Mouse (Mus musculus) G1E-ER4 (cell line): ENCODE results near the gene Tln2. TPM values are rescaled to one million over a fixed set of nuclear protein-coding genes. Genes with fewer than 3 reads are reported as not detected.

Experiments
- GATA1 ChIP-seq: IDR thresholded peaks from one replicate; pipeline ENCODE4 v1.8.0; 2012; ENCODE audit warnings: low read length, inconsistent platforms
- polyA plus RNA-seq: library from polyadenylated mRNA; stranded (reverse); fragments of >175 nt; gene quantifications from 2 replicates; pipeline ENCODE4 v1.2.3, GENCODE M21; 2012

Gene Tln2
- polyA plus RNA-seq, 1 experiment, result 2.2 TPM

- TF ChIP-seq GATA1, result no peak
Measured at GRCm38 (mm10) chr9:67501801-67502200, 57.7 kb downstream of the Tln2 start.

- no peak for TF ChIP-seq GATA1
Measured at GRCm38 (mm10) chr9:67496368-67496767, 63.1 kb downstream of the Tln2 start.

DNA sequence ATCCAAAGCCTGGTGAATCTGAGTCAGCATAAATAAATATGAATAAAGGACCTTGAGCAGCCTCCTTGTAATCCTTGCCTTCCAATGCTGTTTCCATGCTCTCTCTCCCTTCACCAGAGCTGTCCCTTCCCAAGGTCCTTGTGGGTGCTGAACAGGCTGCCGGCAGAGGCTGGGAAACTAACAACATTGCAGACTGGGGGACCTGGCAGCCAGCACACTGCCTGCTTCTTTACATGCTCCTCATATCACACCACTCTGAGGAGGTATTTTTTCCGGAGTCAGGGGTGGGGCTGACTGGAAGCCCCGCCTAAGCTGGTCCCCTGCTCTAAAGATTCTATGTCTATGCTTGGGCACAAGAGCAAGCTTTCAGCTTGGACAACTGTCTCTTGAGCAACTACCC is 64.2 kb downstream of the Tln2 start:
- no peak for TF ChIP-seq GATA1

DNA sequence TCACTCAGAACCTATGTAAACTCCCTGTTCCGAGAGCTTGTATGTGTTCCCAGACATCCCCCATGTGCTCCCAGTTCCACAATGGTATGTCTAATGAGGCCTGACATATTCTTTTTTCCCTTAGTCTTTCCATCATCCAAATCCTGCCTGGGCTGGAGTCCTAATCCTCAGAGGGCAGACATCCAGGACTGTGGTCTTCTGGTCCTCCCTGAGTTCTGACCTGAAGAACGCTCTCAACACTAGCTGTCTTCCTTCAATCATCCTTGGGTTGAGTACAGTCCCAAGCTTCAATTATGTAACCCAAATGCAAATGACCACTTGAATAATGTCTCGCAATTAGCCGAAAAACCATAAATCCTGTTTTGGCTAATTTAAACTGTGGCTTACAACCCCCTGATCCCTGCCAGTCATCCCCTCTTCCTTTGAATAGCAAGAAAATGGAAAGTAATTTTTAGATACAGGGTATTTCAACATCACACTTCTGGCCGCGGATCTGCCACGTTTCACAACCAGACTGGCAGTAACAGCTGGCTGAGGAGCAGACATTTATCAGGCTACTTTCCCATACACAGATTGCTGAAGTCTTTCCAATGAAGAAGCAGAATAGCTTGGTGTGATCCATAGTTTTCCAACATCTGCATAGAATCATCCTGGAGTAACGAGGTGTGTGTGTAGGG is 65.5 kb downstream of the Tln2 start:
- TF ChIP-seq GATA1, result no peak

DNA sequence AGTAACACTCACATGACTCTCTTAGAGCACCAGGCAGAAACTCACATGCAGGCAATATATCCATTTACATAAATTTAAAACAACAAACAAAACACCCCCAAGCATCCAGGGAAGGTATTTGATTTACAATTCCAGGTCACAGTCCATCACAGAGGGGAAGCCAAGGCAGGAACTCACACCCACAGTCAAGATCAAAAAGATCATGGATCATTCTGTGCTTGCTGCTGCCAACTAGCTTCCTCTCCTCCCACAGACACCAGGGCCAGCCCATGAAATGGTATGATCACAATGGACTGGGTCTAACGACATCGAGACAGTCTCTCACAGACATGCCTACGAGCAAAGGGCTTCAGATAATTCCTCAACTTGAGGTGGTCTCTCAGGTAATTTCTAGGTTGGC is 70.1 kb downstream of the Tln2 start:
- TF ChIP-seq GATA1, result no peak

GRCm38 (mm10) chr9:67486621-67487020 is 72.9 kb downstream of the Tln2 start:
- no peak for TF ChIP-seq GATA1

DNA sequence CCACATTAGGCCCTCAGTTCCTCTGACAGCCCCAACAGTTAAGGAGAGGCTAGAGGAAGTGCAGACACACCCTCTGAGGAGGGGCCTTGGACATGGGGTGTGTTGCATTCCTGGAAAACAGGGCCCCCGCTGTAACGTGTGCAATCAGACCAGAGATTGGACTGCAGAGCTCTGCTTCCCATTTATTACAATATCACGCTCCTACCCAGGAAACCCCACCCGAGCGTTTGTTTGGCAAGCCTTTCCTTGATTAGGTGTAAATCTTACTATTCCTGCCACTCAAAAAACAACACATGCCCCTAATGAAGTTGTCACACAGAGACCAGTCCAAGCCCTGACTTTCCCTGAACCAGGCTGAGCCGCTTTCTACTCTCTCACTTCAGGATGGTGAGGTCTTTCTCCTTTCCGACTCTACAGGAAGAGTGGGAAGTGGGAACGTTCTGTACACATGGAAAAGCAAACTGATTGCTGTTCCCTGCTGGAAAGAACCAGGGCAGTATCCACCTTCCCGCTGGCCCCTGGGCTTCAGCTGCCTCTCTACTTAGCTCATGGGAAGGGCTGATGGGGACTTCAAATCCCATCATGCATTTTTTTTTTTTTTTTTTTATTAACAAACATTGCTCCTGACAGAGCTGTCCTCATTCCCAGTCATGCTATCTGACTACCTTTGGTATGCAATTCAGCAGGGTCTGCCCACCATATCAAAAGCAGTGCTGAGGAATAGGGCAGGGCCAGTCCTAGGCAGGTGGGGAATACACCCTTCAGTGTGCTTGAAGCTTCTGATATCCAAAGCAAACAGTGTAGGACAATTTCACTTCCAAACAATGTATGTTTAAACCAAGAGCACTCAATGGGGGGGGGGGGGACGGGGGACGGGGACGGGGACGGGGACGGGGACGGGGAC is 74.1 kb downstream of the Tln2 start:
- no peak for TF ChIP-seq GATA1

DNA sequence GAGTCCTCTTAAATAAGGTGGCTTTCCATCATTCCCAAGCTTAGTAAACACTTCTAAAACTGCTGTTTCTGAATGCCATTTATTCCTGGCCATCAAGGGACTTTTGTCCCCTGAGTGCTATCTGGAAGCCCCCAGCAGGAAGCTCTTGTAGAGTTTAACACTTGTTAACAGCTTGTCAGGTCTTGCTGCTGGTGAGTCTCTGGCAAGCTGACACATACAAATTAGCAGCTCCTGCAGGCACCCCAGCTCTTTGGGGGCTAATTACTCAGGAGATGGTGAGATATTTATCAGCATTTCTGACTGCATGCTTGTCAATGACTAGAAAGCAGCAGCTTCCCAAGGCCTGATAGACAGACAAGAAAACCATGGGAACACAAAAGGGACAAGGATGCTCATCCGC is 77.2 kb downstream of the Tln2 start:
- TF ChIP-seq GATA1, result no peak

- no peak for TF ChIP-seq GATA1
Measured at GRCm38 (mm10) chr9:67481851-67482250, 77.7 kb downstream of the Tln2 start.

DNA sequence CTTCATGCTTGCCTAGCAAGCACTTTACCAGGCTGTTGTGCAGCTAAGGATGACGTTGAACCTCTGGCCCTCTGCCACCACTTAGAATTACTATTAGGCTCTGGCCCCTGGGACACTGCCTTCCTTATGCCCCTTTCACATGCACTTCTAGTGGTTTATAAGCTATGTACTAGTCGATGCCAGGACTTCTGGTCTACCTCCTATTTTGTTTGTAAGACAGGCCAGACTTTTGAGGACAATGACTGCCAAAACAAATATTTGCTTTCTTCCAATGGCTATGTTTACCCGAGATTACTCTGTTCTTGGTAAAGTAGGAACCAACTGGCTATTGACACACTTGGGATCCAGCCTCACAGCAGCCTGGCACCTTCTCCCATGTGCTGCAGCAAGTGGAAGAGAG is 82.1 kb downstream of the Tln2 start:
- no peak for TF ChIP-seq GATA1

DNA sequence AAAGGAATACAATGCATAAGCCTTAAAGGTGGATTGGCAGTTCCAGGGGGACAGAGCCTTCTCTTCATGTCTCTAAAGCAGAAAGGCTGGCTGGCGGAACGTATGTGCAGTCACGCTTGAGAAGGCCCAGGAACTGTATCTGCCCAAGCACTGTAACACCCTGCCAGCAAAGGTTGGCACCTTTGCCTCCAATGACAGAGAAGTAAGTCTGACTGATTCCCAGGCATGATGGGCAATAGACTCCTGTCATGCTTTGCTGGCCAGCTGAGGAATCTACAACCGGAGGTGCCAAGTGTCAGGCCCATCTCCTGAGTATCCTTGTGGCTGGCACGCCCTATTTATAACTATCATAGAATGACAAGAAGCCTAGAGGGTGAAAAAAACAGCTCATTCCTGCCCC is 83.3 kb downstream of the Tln2 start:
- no peak for TF ChIP-seq GATA1

GRCm38 (mm10) chr9:67463440-67464122 is 95.9 kb downstream of the Tln2 start:
- peak; percentile 65 for TF ChIP-seq GATA1

- no peak for TF ChIP-seq GATA1
Measured at GRCm38 (mm10) chr9:67441484-67441883, 118.0 kb downstream of the Tln2 start.

DNA sequence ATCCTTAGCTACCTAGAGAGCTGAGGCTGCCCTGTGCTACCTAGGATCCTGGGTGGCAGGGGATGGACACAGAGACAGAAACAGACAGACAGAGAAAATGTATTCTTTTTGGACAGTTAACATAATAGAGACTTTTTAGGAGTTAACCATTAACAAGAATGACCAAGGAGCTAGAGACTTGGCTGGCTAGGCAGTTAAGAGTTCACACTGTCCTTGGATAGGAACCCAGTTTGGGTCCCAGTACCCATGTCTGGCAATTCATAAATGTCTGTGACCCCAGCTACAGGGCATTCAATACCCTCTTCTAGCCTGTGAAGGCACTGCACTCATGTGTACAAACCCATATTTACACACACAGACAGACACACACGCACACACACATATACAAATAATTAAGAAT is 122.0 kb downstream of the Tln2 start:
- no peak for TF ChIP-seq GATA1

- TF ChIP-seq GATA1, result no peak
Measured at GRCm38 (mm10) chr9:67435333-67436154, 124.0 kb downstream of the Tln2 start.
